Mouse (Mus musculus) spleen, postnatal 0 days (tissue): ENCODE measurements around the gene Pkp4. TPM values are rescaled to one million over a fixed set of nuclear protein-coding genes. Genes with fewer than 3 reads are reported as not detected.

Experiments used
- polyA plus RNA-seq: library from polyadenylated mRNA; unstranded; fragments of >200 nt; fragmentation: Nextera tagmentation; extraction: Ambion mirVana; gene quantifications from 2 replicates; pipeline ENCODE4 v1.2.1, GENCODE M21; 2015

Gene Pkp4
- polyA plus RNA-seq, result 6.6 and 7.7 TPM in 2 replicates

DNA sequence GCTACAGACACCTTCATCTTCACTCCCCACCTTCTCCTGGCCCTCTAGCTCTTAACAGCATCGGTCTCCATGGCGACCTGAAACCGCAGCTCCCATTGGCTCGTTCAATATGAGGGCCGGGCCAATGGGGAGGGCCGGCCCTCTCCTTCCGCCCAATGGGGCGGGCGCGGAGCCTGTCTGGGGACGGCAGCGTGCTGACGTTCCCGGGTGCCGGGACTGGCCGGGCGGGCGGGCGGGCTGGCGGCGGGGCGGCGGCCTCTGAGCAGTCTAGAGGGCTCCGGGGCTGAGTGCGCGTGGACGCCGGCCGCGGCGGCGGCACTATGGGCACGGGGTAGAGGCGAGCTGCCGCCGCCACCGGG is at the start of gene Pkp4, which contains the start of gene Ccdc148:
Pkp4 (plus strand) TSS at position 246 of the 359 bp plus-strand sequence.
Ccdc148 (minus strand) TSS at position 79 of the 359 bp plus-strand sequence.

Other genes with a start within 250 kb of the Pkp4 start
- gene Ccdc148, start 167 bp upstream of the Pkp4 start, polyA plus RNA-seq, result 0.12 TPM in 2 replicates